Mouse (Mus musculus): ENCODE data around the gene Dctn5. TPM values are rescaled to one million over a fixed set of nuclear protein-coding genes. Genes with fewer than 3 reads are reported as not detected.
"Not testable (repeated sequence)": the region's sequence is repeated elsewhere in the genome, so short reads cannot be mapped to it uniquely, and the experiment has no call there.

Dctn5 gene
- total RNA-seq (2021) = 10 to 100 TPM; 15.1 to 16.6 TPM
- long read RNA-seq, experiment 1, partial matches to known transcripts = 3 of 52 reads
- long read RNA-seq, experiment 1, other reads (novel, unspliced or antisense) = 44 of 52 reads
- long read RNA-seq, experiment 2, transcript Dctn5-201 (6 exons, 1,532 nt) = major isoform, 11 of 62 reads
- long read RNA-seq, experiment 2, partial matches to known transcripts = 3 of 62 reads
- long read RNA-seq, experiment 2, other reads (novel, unspliced or antisense) = 48 of 62 reads

GRCm38 (mm10) chr7:122132497-122133337 lies at the start of gene Dctn5, which contains the start of gene Palb2:
Gene Dctn5, plus strand, starts transcription at chr7:122133041.
Gene Palb2, minus strand, starts transcription at chr7:122132985.
- DNase-seq = peak; percentile 96 to 97
- intact Hi-C loops (cut with DNase I) = no loop called here

DNA sequence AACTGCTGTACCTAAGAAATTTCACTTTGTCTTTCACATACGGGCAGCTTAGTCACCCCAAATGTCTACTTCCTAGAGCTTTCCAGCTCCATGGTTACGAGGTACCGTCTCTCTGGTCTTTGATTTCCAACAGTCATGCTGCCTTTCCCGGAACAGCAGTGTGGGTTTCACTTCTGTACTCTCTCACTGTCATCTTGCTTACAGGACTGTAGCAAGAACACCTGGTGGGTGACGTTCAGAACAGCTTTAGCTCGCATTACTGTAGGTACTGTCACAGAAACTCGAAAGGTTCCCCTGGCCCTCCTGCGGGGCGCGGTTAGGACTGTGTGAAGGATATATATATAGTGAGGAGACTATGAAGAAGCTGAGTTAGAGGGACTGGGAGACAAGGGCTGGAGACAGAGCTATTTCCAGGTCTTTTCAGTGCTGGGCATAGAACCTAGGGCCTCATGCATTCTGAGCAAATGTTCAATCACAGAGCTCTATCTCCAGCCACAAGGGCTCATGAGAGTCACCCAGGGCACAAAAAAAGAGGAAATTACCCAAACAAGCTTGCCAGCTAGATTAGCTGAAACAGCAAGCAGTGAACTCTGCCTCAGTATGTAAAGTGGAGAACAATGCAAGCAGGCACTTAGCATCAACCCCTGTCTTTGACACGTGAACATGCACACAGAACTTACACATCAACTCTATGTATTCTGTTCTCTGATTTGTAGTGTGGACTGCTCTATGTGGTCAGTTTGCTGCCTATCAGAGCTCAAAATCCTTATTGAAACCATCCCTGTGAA lies 45.5 kb upstream of the Dctn5 start:
- intact Hi-C loops (cut with DNase I) = no loop called here
- no peak for DNase-seq

DNA sequence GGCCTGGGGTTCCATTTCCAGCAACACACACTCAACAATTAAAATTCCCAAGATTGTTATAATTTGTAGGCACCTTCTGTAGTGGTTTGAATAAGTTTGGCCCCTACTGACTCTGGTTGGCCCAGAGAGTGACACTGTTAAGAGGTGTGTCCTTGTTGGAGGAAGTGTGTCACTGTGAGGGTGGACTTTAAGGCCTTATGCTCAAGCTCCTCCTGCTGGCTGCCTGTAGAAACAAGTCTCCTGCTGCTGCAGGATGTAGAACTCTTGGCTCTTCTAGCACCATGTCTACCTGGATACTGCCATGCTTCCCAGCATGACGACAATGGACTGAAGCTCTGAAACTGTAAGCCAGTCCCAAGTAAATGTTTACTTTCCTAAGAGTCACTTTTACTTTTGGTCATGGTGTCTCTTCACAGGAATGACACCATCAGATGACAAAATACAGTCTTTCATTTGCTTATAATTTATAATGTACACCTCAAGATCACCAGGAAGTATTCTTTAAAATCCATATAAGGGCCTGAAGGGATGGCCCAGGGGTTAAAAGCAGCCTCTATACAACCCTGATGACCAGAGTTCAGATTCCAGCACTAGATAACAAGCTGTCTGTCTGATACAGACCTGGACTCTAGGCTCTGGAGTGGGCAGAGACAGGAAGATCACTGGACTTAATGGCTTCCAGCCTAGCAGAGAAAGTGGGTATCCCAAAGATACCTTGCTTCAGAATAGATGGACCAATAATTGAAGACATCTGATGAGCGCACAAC lies 38.1 kb upstream of the Dctn5 start:
- DNase-seq = no peak
- intact Hi-C loops (cut with DNase I) = no loop called here

DNA sequence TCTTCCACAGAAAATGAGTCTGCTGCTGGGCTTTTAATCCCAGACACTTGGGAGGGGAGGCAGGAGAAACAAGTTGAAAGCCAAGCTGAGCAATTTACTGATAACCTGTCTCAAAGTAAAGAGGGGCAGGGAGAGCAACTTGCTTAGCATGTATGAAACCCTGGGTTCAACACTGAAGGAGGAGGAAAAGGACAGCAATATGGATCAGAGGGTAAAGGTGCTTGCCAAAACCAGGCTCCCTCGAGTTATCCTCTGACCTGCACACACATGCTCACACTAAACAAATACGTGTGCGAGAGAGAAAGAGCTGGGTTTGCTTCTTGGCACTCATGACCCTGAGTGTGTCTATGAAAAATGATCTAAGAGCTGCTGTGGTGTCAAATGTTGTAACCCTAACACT lies 34.8 kb upstream of the Dctn5 start:
- DNase-seq = no peak
- intact Hi-C loops (cut with DNase I) = no loop called here

DNA sequence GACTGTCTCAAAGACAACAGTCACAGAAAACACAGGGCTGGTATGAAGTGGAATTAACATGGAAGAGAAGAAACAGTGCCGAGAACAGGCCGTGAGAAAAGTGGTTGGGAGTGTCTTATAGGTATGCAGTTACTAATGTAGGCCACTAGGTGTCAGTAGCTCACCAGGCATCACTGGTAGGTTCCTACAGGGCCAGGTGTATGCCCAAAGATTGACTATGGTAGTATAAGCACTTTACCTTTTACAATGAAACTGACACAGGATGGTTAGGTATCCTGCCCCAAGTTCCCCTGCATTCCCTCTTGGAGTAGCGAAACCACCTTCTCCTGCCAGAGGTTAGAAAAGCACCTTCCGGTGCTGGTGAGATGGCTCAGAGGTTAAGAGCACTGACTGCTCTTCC lies 33.6 kb upstream of the Dctn5 start:
- DNase-seq = no peak

DNA sequence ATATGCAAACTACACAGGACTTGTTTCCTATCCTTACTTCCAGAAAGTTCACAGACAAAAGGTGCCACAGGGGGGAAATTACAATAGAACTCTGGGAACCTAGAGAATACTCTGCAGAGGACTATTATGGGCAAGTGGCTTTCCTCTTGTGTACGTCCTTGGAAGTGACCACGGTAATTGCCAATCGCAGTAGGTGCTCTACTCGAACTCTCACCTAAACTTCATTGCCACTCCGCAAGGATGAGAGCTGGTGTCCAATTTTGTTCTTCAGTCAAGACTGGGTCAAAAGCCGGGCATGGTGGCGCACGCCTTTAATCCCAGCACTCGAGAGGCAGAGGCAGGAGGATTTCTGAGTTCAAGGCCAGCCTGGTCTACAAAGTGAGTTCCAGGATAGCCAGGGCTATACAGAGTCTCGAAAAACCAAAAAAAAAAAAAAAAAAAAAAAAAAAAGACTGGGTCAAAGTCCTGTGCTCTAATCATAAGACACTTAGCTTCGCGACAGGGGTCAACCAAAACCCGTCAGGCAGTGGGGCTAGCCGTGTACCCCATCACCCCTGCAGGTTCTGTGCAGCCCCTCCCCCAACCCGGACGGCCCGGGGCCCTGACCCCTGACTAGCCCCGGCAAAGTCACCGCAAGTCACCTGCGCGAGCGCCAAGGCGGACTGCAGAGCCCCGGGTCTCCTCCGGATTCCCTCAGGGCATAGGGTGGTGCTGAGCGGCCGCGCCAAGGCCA lies 31.7 kb upstream of the Dctn5 start:
- intact Hi-C loops (cut with DNase I); DNase-seq: not testable (repeated sequence)

More for the DNA sequence above, 33.6 kb upstream of the Dctn5 start:
- intact Hi-C loops (cut with DNase I) = no loop called here

DNA sequence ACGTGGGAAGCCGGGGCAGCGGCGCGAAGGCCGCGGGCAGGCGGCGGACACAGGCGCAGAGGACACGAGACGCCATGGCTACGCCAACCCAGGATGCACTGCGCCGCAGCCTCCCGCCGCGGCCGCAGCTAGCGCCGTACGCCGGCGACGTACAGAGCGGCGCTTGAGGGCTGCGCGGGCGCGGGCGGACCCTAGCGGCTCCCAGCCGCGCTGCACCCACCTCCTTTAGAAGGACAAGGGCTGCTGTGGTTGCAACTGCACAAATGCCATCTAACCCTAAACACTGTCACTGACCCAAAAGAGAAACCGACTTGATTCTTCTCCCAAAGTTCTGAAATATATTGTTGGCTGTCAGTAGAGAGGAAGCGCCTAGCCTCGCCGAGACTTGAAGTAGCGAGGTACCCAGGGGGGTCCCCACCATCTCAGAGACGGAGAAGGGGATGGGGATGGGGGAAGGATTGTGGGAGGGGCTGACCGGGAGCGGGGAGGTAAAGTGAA lies 31.0 kb upstream of the Dctn5 start, which contains the start of gene Ndufab1:
Gene Ndufab1, minus strand, starts transcription at position 140 of the 498 bp plus-strand sequence.
- intact Hi-C loops (cut with DNase I) = no loop called here
- peak; percentile 76 to 79 for DNase-seq

DNA sequence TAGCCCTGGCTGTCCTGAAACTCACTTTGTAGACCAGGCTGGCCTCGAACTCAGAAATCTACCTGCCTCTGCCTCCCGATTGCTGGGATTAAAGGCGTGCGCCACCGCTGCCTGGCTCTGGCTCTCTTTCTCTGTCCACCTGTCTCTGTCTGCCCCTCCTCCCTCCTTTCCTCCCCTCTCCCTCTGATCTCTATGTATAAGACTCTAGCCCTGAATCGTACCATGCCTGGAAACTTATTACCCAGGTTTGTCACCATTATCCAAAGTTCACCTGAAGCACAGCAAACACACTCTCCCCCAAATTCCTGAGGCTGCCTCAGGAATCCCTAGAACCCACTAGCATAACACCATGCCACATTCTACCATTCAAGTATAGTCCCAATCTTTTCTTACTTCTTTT lies 24.6 kb upstream of the Dctn5 start:
- no peak for DNase-seq
- intact Hi-C loops (cut with DNase I) = no loop called here

DNA sequence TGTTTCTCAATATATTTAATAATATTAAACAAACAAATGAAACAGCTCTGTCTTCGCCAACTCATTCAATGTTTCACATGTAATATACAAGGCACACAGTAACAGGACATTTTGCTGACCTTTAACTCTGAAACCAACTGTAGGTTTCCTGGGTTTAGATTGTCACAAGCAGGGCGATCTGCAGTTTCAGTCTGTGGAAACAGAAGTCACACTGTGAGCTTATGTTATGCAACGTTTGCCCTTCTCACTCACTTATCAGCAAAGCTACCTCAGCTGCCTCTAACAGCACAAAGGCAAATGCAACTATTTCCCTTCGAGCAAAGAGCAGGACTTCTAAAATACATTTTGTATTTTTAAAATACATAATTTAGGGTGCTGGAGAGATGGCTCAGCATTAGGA lies 9.3 kb upstream of the Dctn5 start:
- intact Hi-C loops (cut with DNase I) = no loop called here
- DNase-seq = no peak

GRCm38 (mm10) chr7:122125636-122126035 lies 7.2 kb upstream of the Dctn5 start:
- intact Hi-C loops (cut with DNase I) = no loop called here
- no peak for DNase-seq

DNA sequence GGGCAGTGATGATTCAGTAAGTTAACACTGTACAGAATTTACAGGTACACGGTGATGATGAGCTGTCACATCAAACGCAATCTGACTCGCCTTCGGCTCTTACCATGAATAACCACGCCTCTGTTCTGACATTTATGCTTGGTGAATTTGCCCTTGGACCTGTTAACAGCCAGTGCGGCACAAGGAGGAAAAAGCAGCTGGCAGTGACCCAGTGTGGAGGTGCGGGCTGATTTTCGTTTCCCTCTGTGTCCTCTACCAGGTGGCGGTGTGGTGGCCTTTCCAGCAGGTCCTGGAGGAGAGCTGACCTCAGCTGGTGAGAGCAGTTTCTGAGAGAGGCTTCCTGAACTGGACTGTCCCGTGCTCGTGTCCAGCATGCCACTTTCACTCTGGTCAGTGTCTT lies 5.9 kb upstream of the Dctn5 start:
- DNase-seq = no peak
- intact Hi-C loops (cut with DNase I) = no loop called here

GRCm38 (mm10) chr7:122131834-122132233 lies 1.0 kb upstream of the Dctn5 start:
- DNase-seq = no peak
- intact Hi-C loops (cut with DNase I) = no loop called here

- intact Hi-C loops (cut with DNase I) = no loop called here
- no peak for DNase-seq
Measured at GRCm38 (mm10) chr7:122133338-122133625, 441 bp downstream of the Dctn5 start.

DNA sequence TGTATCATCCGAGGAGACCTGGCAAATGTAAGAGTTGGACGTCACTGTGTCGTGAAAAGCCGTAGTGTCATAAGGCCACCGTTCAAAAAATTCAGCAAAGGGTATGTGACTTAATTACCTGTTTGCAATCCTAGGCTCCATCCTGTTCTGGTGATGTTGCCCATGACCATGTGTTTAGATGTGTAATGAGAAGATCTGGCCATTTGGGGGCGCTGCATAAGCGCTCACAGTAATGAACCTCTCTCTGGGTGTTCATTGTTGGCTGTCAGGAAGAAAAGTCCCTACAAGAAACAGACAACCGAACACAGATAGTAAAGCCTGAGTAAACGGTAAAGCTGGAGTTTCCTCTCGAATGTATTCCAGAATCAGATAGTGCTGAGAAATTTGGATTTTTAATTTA lies 2.2 kb downstream of the Dctn5 start:
- DNase-seq = no peak
- intact Hi-C loops (cut with DNase I) = no loop called here

DNA sequence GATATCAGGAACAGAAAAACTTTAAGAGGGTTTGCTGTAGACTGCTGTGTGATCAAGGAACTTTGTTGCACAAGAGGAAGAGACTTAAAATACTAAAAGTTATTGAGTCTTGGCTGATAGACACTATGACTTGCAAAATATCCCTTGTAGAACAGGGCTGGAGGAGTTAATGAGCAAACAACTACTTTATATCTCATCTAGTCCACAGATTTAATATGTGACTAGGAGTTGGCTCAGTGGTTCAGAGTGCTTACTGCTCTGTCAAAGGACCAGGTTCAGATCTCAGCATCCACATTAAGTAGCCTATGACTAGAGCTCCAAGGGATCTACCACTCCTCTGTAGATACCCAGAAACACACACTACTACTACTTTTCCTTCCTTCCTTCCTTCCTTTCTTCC lies 4.2 kb downstream of the Dctn5 start:
- DNase-seq = no peak
- intact Hi-C loops (cut with DNase I) = no loop called here

DNA sequence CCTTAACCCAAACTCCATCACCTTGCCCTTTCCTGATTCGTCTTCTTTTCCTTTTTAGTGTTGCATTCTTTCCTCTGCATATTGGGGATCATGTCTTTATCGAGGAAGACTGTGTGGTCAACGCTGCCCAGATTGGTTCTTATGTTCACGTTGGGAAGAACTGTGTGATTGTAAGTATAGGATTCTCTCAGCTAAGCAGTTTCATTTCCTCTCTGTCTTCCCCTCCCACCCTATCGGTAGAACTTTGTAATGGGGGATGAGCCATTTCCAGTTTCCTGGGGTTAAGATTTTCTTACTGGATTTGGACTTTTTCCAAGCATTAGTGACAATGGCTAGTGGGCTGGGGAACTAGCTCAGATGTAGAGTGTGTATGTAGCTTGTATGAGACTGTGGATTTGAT lies 5.3 kb downstream of the Dctn5 start:
- intact Hi-C loops (cut with DNase I) = no loop called here
- no peak for DNase-seq

- no peak for DNase-seq
- intact Hi-C loops (cut with DNase I) = no loop called here
Measured at GRCm38 (mm10) chr7:122140991-122141390, 8.2 kb downstream of the Dctn5 start.

DNA sequence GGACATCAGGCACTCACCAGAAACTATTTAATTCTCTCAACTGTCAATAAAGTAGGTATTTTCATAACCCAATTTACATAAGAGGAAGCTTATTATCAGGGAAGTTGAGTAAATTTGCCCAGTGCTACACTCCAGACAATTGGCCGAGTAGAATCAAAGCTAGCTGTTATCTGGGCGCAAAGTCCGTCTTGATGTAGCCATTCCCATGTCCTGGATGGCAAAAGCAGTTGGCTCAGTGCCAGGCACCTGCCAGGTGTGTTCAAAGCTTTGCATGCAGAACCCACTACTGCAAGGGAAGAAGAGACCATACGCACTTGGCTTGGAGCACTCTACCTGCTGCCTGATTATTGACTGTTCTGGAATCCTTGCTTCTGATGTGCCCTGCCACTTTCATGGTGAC lies 19.6 kb downstream of the Dctn5 start:
- intact Hi-C loops (cut with DNase I) = no loop called here
- DNase-seq = no peak

DNA sequence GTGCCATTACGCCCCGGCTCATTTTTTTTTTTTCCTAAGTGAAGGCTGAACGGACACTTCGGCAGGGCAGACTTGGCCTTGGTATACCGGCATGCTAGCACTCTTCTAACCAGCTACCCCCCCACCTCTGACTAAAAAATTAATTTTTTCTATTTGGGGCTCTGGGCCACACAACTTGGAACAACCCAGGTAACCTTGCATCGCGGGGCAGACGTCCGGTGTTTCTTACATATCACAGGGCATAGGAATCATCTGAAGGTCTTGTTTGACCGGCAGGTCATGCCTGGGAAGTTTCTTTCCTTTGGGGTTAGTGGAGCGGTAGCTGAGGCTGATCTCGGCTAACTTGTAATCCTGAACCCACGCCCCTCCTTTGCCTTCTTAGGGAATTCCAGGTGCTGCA lies 25.6 kb downstream of the Dctn5 start:
- intact Hi-C loops (cut with DNase I) = no loop called here
- no peak for DNase-seq

Data from gastrocnemius, postnatal 36 days (tissue).